Mouse (Mus musculus) CD4-positive, CD25-positive, alpha-beta regulatory T cell, adult 9 weeks (primary cell): ENCODE data around the gene Slc9a8. TPM values are rescaled to one million over a fixed set of nuclear protein-coding genes. Genes with fewer than 3 reads are reported as not detected.

Experiments
- polyA plus RNA-seq: library from polyadenylated mRNA; unstranded; fragments of 100-300 nt; shearing (Covaris generic); gene quantifications from one replicate; pipeline ENCODE4 v1.2.1, GENCODE M21; 2017

The Slc9a8 gene
- polyA plus RNA-seq, result 91.4 TPM

GRCm38 (mm10) chr2:167421330-167422149 lies at the start of gene Slc9a8:
Gene Slc9a8, plus strand, starts transcription at chr2:167421712.

DNA sequence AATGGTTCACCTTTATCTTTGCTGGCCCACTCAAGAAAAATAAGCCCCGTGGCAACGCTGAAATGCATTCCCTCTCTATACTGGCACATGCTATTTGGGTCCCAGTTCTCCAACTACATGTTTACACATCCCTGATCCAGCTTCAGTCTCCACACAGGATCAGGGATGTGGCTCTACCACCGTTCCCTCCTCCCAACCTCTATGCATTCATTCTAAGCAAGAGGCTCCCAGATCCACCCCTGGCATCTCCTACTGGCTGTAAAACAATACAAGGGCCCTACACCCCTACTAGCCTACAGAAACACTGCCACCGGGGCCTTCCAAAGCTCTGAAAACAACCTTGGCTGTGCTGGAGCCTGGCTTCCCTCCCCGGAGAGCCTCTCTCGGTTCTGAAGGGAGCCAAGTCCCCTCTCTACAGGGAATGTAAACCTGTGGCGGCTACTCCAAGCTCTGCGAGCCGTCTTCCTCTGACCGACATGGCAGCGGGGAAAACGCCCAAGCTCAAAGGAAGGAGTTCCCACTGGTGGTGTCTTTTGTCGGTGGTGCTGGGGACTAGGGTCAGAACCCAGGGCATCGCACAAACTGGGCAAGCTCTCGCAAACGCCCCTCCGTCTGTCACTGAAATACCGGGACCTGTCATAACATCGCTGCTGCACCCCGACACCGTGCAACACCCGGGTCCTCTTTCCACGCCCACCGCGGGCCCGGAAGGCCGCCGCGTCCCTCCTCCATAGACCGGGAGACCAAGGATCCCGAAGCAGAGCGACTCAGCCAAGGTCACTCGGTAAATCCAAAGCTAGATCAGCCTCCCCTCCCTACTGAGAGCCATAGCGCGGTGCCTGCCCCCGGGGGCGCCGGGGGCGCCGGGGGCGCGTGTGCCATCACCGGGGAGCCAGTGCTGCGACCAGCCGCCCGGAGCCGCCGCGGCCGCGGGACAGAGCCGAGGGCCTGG lies 70.5 kb downstream of the Slc9a8 start, which contains the start of gene Rnf114:
Rnf114 (plus strand) TSS at position 889 of the 952 bp plus-strand sequence.

GRCm38 (mm10) chr2:167492713-167493636 lies 71.5 kb downstream of the Slc9a8 start, which contains the start of gene Spata2:
Gene Spata2, minus strand, starts transcription at chr2:167492887.

Other genes with a start within 250 kb of the Slc9a8 start
- gene Kcnb1, start 231.6 kb upstream of the Slc9a8 start, polyA plus RNA-seq, result 1.1 TPM
- not detected for gene Ptgis, start 181.1 kb upstream of the Slc9a8 start, polyA plus RNA-seq
- 4.5 TPM for gene B4galt5, start 72.5 kb upstream of the Slc9a8 start, polyA plus RNA-seq
- 302 TPM for gene Rnf114, start 70.9 kb downstream of the Slc9a8 start, polyA plus RNA-seq
- 39.3 TPM for gene Spata2, start 71.2 kb downstream of the Slc9a8 start, polyA plus RNA-seq
- 0.17 TPM for gene Snai1, start 116.5 kb downstream of the Slc9a8 start, polyA plus RNA-seq
- 371 TPM for gene Ube2v1, start 210.4 kb downstream of the Slc9a8 start, polyA plus RNA-seq
- not detected for gene Gm20431, start 239.8 kb downstream of the Slc9a8 start, polyA plus RNA-seq